Mouse (Mus musculus) heart, adult 18-20 months (tissue): ENCODE results near the gene Whrn. TPM values are rescaled to one million over a fixed set of nuclear protein-coding genes. Genes with fewer than 3 reads are reported as not detected.

ENCODE experiments used
- DNase-seq, 2 experiments: peaks; one replicate each; pipeline ENCODE4 v3.0.0; 2021 to 2022; ENCODE audit warnings: mixed read lengths in 1 of 2
- total RNA-seq, 2 experiments: library from RNA; stranded (reverse); gene quantifications; 2 replicates each; pipeline ENCODE4 v1.2.3; 2021

The Whrn gene
- total RNA-seq, 2 experiments from 2014 or later: 15.2 to 23.6 TPM

DNA sequence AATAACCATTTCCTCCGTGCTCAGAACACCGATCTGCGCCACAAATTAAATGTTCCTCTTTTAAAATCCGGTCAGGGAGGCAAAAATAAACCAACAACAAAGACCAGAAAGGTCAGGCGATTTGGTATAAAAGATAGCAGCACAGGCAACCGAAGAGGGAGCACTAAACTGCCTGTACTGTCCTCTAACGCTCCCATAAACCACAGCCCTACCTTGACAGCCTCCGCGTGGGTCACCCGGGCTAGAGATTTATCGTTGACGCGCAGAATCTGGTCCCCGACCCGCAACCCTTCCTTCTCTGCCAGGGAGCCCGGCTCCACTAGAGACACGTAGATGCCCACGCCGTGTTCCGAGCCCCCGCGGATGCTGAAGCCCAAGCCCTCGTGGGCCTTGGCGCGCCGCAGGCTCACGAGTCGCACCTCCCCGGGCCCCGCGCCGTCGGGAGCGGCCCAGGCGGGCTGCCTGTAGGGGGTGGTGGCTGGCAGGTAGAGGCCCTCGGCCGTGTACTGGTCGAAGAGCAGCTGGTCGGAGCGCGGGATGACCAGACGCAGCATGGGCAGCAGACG is 1.3 kb downstream of the Whrn start:
- DNase-seq: no peak

DNA sequence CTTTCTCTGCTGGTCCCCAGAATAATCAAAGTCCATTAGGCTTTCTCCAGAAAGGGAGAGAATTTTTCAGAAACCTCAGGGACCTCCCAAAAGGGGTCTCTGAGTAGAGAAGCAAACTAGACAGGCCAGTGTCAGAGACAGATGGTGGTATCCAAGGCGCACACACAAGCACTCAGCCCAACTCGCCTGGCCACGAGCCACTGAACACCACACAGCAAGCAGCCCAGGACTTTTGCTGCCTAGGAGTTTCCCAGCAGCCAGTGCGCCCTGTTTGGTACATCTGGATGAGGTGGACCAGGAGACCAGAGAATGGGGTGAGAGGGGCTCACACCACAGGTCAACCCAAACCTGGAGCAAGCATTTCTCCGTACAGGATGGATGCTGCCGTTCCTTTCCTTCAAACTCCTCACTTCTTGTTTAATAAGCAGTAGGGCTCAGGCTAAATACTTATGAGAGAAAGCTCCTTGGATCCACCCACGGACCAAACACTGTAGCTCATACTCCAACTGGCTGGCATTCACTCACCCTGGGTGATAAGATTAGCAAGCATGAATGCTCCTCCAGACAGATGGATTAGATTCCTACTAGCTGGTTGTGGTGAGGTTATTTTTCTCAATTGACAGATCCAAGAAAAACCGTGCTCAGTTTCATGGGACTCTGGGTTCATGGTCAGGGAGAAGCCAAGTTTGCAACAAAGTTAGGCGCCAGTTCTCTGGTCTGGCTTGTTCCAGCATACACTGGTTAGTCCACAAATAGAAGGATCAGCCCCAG is 2.3 kb downstream of the Whrn start:
- DNase-seq: no peak

DNA sequence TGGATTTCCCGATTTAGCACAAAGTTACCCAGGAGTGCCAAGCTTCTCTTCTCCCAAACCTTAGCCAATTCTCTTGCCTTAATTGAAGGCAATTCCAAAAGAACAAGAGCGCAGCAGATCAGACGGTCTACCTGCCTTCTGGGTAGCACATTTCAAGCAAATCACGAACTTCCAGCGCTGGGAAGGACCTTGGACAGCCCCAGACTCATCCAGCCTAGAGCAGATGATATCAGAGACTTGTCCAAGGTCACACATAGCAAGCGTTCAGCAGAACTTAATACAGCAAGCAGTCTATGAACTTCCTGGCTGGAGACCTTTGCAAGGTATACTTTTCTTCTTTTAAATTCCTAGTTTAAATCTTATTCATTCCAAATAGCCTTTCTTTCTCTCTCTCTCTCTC is 4.3 kb downstream of the Whrn start:
- DNase-seq: no peak

DNA sequence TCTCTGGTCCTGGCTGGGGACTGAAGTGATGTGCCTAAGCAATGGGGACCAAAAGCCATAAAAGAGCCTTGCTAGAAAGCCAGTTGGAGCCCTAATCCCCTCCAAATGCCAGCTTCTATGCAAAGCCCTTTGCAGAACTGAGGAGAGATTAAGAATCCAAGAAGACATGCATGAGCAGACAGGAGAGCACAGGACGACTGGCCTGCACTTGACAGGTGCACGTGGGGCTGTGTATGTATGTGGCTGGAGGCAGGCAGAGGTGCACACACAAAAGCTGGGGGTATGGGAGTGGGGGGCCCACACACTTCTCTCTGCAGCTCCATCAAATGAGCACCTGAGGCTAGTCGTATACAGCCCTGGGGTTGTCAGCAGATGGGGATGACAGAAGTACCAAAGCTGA is 5.6 kb downstream of the Whrn start:
- DNase-seq: no peak

DNA sequence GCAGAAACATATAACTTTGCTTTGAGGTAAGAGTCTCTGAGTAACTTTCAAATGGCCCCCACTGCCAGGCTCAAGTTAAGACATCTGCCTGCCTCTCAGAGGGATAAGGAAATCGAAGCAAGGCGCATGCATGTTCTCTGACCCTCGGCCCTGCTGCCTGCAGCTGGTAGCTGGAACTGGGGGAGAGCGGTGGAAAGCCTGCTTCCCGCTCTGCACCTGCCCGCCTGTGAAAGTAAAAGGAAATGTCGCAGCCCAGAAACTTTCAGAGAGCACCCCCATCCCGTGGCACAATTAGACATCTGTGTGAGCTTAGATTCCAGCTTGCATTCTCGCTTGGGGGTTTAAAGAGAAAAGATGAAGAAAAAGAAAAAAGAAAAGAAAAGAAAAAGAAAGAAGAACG is 6.1 kb downstream of the Whrn start:
- DNase-seq: no peak

DNA sequence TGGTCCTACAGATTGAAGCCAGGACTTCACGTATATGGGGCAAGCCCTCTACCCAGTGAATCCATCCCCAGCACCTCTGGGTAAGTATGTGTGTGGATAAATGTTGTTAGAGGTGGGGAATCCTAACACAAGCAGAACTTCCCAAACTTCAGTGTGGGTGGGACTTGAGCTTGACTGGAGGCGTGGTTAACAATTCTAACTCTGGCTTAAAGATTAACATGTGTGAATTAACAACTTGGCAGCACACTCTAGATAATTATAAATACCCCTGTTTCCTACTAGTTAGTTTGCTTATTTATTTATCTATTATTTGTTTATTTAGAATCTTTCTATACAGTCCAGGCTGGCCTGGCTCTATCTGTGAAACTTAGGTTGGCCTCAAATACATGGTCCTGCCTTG is 7.9 kb downstream of the Whrn start:
- DNase-seq: no peak

DNA sequence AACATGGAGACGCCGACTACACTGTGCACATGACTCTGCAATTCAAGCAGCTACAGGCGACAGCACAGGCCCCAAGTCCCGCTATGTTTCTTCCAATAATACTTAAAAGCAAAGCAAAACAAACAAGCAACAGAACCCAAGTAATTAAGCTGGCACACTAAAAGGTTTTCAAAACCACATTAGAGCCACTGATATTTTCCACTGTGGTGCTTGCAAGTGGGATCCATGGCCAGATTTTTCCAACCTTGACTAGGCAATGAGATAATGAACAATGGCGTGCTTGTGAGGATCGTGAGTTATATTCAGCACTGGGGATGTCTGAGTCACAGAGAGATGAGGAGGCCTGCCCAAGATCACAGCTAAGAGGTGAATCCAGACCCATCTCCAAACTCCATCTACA is 8.5 kb downstream of the Whrn start:
- no peak for DNase-seq

DNA sequence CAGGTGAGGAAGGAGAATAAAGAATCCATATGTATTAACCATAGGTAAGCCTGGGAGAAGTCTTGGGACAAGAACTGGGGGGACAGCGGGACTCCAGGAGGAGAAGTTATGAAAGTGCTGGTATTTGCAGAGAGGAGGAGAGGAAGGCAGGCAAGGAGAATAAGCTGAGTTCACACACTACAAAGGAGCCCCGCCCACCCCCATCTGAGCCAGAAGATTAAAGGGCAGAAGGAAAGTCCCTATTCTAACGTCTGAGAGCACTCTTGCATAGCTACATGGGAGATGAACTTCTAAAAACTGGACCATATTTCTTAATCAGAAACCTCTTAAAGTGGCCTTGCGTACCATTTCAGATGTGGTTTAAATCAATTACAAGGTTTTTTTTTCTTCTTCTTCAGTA is 9.3 kb downstream of the Whrn start:
- no peak for DNase-seq

DNA sequence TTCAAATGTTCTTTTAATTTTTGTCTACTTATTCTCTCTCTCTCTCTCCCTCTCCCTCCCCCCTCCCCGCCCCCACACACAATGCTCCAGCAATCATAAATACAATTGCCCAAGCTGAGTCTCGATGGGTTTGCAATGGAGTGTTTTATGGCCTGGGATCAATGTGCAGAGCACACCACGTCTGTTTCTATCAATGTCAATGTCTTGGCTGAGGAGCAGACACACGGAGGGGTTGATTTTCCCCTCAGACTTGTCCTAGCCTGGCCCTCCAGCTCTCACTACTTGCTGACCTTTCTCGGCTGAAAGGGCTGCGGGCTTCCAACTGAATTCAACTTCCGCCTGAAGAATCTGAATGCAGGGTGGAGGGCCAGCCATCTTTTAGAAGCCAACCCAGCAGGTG is 12.1 kb downstream of the Whrn start:
- DNase-seq: no peak

DNA sequence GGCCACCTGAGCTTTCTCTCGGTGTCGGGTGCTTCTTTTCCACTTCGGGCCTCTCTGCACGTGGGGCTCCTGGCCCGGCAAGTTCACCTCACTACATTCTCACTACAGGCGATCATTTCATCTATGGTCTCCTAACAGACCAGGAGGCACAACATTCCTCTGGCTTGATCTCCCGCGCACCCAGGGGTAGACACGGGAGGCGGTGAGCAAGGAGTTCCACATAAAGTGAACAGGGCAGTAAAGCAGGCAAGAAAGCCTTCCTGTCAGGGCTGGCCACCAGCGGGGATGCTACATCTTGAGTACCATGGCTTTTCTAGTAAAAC is 15.0 kb downstream of the Whrn start:
- no peak for DNase-seq

DNA sequence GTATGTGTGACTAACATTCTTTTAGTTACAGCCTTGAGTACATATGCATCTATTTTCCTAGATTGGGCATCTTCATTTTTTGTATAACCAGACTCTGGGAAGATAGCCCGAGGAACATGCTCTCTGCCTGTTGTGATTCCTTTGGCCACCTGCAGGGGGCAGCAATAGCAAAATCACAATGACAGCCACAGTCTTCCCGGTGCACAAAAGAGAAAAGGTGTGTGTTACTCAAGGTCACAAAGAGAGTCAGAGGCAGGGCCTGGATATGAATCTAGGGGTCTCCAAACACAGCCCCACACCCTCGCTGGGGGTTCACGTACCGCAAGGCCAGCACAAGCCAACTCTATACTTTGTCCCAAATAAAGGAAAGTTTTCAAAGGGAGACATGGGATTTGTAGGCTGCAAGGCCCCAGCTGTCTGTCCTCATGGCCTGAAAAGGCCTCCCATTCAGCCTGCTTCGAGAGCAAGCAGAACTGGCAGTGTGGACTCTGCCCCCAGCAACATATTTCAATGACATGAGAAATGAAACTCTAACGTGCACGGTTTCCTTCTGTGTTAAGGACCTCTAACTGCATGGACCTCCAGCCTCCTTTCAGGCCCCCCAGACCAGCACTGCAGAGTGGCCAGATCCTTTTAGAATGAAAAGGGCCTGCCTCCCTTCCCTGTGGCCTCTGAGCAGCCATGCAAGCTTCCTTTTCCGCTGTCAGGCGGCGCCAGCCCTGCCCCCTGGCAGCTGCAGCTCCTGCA is 15.5 kb downstream of the Whrn start:
- peak; percentile 32 to 70 for DNase-seq

DNA sequence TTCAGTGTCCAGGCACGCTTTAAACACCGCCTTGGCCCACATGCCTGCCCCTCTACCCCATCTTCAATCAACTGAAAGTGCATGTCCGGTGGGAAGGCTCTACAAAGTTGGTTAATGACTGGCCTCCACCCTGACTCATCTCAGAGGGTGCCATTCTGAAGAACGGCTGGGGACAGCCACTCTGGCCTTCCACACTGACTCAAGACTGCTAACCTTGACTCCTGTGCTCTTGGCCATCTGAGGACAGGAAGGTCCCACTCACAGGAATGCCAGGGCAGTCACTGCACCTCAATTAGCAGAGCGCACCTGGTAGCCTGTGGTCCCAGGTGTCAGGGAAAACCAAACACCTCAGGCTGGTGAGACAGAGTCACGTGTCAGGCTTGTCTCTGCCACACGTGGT is 17.8 kb downstream of the Whrn start:
- DNase-seq: no peak

DNA sequence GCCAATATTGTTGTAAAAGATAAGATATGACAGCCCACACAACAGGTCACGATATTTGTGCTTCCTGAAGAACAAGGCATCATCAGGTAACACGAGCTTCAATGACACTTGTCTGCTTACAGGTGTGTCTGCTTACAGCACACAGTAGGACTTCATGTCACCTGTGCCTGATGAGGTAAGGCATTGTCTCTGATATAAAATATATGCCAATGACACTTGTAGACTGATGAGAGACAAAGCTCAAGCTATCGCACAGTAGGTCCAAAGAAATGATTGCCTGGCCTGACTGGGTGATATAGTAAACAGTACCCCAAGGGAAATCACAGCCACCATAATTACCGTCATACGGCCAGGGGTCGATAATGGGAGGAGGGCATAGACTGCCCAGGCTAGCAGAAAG is 18.9 kb downstream of the Whrn start:
- DNase-seq: no peak

DNA sequence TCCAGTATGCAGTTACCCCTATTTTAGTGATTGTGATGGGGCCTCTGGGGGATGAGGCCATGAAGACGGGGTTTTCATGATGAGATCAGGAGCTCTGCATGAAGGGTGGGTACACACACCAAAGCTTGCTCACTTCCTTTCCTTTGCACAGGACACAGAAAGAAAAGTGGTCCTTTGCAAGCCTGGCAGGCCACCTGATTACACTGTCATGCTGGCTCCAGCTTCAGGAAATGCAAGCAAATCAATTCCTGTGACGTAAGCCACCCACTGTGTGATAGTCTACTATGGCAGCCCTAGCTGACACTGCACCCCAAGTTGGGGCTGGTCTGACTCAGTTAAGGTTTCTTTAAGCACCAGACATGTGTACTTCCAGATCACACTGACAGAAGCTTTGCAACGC is 20.6 kb downstream of the Whrn start:
- DNase-seq: no peak

DNA sequence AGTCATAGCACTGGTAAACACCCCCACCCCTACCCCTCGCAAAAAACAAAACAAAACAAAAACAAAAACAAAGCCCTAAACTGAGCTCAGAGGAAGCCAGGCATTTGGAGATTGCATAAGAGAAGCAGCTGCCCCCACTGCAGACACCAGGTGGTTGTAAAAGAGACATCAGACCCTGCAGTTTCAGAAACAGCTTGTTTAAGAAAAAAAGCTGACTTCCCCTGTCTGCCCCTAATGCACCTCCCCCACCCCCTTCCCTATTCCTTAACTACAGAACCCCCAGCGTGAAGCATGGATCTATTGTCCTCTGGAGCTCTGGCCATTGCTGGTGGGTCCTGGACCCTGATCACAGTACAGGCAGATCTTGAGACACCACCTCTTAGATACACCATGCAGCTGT is 21.4 kb downstream of the Whrn start:
- DNase-seq: no peak

DNA sequence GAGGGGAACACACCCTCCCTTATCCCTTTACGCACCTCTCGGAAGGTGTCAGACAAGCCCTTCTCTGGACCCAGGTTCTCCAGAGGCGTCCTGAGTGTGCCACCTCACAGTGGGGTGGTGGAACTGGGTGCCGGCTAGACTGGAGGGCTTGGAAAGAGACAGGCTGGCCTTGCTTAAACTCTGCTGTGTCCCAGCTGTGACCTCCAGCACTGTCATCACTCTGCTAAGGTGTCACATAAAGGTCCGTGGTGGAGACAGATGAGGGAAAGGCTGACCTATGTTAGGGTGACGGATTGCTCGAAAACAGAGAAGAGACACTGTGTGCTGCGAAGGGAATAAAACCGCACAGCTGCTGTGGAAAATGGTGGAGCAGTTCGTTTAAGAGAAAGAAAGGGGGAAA is 28.5 kb downstream of the Whrn start:
- DNase-seq: peak in 1 of 2 experiments; percentile 12

DNA sequence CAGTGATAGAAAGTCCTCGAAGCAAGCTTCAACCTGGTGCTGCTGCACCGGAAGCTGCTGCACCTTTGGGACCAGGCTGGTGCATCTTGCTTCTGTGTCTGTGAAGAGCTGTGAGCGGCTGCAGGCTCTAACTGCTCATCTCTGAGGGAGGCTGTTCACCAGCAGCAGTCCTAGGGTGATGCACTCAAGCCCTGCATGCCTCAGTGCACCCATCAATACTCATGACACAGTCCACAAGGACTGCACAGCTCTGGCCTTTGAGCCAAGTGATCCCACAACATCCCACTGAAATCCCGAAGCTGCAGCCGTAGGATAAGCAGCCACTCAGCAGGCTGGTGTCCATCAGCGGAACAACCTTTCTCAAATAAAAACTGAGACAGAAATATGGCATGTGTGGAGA is 29.6 kb downstream of the Whrn start:
- DNase-seq: no peak

DNA sequence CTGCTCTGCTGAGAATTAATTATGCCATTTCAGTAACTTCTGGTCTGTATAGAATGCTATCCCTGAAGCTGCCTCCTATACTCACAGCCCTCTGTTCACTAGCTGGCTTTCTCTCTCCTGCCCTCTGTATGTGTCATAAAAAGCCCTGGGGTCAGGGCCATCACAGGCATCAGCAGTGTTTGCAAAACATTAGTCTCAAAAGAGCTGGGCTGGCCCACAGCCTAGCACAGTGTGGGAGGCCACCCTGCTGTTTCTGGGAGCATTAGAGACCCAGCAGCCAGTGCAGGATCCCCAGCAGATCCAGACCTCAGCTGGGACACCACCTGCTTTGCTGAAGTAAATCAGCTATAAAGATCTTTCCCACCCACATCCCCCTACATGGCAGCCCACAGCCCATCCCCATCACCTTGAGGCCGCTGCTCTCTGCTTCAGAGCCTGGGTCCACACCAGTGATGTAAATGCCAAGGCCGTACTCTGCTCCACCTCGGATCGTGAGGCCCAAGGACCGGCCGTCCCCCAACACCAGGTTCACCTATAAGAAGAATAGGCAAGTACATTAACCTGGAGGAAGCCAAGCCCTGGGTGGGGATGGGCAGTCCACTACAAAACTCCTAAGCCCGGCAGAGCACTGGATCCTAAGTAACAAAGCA is 34.8 kb downstream of the Whrn start:
- DNase-seq: no peak

DNA sequence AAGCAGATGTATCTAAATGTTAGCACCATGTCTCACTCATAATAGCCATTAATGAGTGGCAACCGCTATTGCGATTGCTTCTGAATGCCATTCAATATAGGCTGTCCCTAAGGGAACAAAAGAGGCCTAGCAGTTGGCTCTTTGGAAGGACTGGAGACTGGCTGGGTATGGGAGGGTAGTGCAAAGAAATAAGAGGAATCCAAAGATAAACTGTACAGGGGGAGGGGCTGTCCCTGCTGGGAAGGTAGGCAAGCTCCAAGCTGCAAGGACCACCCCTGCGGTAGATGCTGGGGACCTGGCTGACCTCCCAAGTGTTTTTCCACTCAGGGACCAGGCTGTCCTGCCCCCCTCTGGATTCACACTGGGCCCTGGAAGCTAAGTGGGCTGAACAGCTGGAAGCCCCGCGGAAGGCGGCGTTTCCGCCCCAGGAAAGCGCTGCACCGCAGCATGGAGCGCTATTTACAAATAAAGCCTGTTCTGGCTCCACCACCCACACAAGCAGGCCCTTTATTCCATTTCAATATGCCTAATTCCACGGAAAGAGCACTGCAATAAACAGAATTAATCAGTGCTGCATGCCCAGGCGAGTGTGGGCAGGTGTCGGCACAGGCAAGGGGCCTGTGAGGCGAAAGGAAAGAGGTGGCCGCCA is 36.5 kb downstream of the Whrn start:
- DNase-seq: no peak

DNA sequence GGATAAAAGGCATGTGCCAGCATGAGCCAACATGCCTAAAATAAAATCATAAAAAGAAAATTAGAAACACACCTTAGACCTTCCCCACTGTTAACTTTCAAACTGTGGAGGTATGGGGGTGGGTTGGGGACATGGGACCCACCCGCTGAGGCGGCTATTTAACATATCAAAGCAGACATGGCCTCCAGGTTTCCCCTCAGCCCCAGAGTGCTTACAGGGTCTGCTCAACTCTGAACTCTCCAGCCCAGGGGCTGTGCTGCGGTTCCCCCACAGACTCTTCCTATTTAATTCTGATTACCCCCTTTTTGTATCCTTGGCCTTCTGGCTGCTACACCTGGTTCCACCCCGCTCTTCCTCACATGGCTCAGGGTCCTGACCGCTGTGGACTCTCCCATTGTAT is 39.2 kb downstream of the Whrn start:
- no peak for DNase-seq

DNA sequence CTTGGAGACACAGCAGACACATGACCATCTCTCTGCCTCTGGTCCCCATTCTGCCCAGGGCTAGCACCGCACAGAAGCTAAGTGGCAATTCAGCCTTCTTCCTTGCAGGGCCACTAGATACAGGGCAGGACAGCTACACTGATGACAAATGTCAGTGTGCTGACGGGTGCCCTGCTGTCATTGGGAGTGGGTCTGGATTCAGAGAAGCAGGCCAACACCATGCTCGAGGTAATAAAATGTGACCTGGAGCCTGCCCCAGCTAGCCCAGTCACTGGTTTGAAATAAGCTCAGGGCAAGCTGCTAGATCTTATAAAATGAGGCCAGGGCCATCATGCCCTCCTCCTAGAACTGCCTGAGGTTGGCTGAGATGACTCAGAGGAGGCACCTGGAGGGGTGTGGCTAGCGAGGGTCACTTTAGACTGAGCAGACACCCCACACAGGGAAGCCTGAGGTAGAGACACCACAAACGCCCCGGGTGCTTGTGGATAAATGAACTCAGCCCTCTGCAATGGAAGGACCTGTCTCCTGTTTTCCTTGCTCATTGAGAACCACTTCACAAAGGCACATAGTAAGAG is 41.8 kb downstream of the Whrn start:
- no peak for DNase-seq

DNA sequence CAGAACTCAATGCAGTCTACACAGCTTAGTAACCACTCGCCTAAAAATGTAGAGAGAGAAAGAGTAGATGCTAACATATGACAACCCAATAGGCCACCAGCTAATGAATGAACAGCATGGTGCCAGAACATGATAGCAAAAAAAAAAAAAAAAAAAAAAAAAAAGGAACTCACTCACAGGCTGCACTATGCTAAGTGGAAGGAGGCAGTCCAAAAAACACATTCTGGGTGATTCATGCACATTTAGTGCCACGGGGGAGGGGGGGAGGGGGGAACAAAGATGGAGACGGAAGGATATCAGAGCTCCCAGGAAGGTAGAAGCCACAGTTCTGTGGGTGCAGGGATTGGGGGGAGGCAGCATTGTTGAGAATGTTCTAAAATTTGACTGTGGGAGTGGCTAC is 43.2 kb downstream of the Whrn start:
- no peak for DNase-seq

DNA sequence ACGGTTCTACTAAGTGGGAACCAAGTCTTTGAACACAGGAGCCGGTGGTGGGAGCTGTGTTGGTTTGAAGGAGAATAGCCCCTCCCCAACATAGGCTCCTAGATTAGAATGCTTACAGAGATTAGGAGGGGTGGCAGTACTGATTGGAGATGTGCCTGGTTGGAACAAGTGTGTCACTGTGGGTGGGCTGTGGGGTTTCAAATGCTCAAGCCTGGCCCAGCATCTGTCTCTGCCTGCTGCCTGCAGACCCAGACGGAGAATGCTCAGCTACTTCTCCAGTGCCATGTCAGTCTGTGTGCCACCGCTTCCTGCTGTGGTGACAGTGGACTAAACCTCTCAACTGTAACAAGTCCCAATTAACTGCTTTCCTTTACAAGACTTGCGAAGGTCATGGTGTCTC is 45.2 kb downstream of the Whrn start:
- no peak for DNase-seq
